Mouse (Mus musculus): ENCODE measurements around the gene Smyd3.
A peak's percentile ranks its signal among the peaks of the same experiment; 100 is the strongest.

The Smyd3 gene

GRCm38 (mm10) chr1:179229515-179229914 lies 288.3 kb downstream of the Smyd3 start:
- DNase-seq (ENCODE audit: low spot score in 2 of 2), result no peak

DNA sequence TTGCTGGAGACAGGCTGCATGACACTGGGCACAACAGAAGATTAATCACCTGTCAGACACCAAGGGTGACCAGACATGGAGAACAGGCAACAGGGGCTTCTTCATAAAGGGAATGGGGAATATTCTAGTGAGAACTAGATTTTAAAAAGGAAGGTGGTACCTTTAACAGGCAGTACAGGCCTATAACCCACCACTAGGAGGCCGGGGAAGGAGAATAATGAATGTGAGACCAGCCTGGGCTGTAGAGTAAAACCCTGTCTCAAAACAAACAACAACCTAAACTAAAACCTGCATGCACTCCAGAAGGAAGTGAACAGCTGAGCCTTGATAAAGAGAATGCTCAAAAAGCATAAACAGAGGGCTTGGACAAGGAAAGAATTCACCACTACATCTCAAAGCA lies 297.6 kb downstream of the Smyd3 start:
- no peak for DNase-seq (ENCODE audit: low spot score in 2 of 2)

DNA sequence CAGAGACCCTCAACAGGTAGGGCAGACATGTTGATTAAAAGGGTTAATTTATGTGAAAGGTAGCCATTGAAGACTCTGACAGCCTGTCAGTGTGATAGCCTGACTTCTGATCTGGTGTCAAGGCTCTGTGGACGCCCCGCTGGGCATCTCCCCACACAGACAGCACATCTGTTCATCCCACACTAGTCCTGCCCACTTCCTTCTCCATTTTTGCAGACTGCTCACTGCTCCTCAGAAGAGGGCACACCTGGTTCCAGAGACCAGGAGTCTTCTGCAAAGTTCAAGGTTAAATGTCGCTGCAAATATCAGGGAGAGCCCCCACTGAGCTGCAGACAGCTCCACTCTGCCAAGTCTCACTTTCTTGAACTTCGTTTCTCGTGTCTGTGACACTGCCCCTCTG lies 299.8 kb downstream of the Smyd3 start:
- DNase-seq (ENCODE audit: low spot score in 2 of 2), result no peak

- no peak for DNase-seq (ENCODE audit: low spot score in 2 of 2)
Observed at GRCm38 (mm10) chr1:179217036-179217435, 300.8 kb downstream of the Smyd3 start.

- no peak for DNase-seq (ENCODE audit: low spot score in 2 of 2)
Observed at GRCm38 (mm10) chr1:179213381-179213780, 304.5 kb downstream of the Smyd3 start.

- DNase-seq (ENCODE audit: low spot score in 2 of 2), result no peak
Observed at GRCm38 (mm10) chr1:179212295-179212694, 305.5 kb downstream of the Smyd3 start.

GRCm38 (mm10) chr1:179211313-179211712 lies 306.5 kb downstream of the Smyd3 start:
- DNase-seq (ENCODE audit: low spot score in 2 of 2), result no peak

DNA sequence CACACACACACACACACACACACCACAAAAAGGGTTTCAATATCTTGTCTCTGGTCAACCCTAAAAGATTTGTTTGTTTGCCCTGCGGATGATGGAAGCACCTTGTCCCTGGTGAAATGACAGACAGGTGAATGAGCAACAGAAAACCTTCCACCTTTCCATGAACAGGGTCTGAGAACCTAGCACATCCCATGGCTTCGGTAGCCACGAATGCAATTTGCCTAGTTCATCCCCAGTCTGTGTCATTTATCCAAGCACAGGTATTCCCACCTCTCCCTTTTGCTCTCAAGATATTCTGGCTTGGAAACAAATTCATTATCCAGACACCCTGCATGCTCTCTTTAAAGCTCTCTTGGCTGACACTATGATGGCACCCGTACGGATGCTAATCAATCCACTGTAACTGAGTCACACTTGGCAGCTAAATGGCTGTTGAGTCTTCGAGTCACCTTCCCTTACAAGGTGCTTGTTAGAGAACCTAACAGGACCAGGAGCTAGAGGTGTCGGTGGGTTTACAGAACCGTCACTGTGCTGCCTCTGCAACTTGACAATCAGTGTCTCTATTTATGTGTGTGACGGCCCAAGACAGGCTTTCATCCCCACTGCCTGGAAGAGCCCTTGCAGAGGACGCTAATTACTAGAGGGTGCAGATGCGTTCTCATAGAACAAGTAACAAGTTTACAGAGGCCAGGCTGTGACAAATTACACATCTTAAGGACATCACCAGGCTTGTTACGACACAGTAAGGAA lies 309.8 kb downstream of the Smyd3 start:
- DNase-seq (ENCODE audit: low spot score in 2 of 2), result no peak

- no peak for DNase-seq (ENCODE audit: low spot score in 2 of 2)
Observed at GRCm38 (mm10) chr1:179207180-179207741, 310.6 kb downstream of the Smyd3 start.

DNA sequence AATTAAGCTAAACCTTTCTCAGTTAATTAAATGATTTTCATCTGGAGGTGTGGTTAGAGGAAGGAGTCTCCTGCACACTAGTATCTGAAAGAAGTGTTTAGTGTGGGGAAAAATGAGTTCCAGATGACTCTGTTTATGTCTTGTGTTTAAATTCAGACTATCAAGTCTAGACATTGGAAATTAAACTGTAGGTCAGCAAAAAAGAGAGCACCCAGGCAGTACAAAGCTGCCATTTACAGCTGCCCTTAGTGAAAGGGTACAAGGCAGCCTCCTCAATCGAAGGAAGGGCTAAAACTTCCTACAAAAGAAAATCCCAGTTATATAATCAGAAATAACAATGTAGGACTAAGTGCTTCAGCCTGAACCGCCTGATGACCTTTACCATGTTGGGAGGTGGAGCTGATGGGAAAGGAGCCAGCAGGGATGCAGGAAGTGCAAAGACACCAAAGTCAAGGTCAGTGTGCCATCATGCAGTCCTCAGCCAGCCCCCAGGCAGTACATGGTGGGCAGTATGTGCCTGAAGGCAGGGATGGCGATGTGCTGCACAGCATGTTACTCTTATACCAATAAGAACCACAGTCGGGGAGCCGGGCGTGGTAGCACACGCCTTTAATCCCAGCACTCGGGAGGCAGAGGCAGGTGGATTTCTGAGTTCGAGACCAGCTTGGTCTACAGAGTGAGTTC lies 319.2 kb downstream of the Smyd3 start:
- DNase-seq (ENCODE audit: low spot score in 2 of 2), result no peak

- DNase-seq (ENCODE audit: low spot score in 2 of 2), result no peak
Observed at GRCm38 (mm10) chr1:179197821-179198516, 319.9 kb downstream of the Smyd3 start.

DNA sequence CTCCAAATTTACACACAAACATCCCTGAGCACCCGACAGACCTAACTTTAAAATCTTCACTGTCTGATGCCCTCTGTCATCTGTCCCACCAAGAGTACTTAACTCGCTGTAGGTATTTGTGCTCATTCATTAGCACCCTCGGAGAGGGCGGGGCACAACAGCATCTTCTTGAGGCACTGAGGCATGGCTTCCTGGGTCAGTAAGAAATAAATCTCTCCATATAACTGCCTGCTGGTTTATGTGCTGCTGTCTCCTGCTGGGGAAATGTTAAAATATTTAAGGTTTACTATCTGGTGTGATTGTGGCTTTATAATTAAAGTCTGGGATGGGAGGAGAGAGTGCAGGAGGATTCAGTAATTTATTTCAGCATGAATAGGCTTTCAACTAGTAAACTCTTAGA lies 320.7 kb downstream of the Smyd3 start:
- DNase-seq (ENCODE audit: low spot score in 2 of 2), result no peak

DNA sequence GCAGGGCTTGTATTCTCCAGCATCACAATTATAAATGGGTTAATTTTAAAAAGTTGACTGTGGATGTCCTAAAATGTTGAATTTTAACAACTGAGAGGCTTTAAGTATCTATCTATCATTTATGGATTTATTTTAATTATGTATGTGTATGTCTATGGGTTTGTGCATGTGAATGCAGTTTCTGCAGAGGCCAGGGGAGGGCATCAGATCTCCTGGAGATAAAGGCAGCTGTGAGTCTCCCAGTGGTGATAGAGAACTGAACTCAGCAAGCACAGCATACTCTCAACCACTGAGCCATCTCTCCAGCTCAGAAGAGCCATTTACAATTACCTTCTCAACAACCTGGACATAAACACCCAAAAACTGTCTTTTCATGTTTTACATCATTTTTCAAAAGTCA lies 321.4 kb downstream of the Smyd3 start:
- no peak for DNase-seq (ENCODE audit: low spot score in 2 of 2)

DNA sequence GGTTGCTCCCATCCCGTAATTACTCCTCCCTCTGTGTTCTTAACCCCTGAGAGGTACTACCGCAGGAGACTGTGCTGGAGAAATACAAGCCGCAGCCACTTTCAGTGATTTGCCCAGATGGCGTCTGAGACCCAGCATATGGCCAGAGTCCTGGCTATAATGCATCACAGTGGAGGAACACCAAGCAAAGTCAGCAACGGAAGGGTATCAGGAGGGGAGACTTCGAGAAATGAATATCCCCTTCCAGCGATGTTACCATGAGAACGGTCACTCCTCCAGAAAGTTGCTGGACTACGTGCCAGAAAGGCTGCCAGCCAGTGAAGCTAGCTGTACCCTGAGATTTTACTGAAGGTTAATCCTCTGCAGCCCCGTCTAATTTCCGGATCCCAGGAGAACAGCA lies 325.1 kb downstream of the Smyd3 start:
- DNase-seq (ENCODE audit: low spot score in 2 of 2), result no peak

DNA sequence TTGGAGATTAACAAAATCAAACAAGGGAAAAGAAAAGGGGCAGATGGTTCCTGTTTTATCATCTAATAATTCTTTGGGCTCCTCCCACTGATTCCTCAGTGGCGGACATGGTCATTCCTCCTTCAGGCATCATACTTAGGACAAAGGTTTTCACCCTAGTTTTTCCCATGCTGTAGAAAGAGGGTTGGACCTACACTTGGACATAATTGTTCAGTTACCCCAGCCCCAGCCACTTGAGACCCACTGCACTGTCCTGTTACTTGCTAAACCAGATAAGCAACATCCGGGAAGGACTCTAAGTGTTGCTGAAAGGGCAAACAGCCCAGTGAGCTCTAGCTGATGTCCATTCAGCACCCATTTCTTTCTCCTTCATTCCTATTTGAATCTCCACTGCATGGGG lies 327.0 kb downstream of the Smyd3 start:
- no peak for DNase-seq (ENCODE audit: low spot score in 2 of 2)

DNA sequence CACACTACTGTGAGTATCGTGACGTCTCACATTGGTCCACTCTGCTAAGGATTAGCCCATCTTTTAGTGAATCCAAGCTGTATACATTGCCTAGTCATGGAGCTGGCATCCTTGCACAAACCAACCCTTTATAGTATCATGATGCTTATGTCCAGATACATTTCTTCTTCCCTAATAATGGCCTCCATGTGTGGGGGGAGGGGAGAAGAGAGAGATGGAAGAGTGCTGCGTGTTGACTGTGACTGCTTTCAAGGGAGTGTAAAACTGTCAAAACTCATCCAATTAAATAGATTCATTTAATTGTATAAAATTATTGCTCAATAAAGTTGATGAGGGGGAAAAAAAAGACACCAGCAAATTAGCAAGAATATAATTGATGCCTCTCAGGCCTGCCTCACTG lies 330.7 kb downstream of the Smyd3 start:
- no peak for DNase-seq (ENCODE audit: low spot score in 2 of 2)

DNA sequence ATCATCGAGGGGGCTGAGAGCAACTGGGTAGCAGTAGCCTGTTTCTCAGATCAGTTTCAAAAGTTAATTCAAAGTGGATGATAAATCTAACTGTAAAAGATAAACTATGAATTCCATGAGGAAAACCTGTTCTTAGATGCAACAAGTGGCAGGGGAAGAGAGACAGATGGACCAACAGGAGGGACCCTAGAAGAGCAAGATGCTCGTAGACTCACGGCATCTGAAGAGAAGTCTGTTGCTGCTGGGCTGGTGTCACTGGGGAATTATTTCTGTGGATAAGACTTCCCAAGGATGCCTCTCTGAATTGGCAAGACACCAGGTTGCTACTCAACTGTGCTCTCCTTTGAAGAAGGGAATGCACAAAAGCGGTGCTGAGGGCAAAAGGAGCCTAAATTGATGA lies 333.2 kb downstream of the Smyd3 start:
- DNase-seq (ENCODE audit: low spot score in 2 of 2), result peak; percentile 11 to 27

DNA sequence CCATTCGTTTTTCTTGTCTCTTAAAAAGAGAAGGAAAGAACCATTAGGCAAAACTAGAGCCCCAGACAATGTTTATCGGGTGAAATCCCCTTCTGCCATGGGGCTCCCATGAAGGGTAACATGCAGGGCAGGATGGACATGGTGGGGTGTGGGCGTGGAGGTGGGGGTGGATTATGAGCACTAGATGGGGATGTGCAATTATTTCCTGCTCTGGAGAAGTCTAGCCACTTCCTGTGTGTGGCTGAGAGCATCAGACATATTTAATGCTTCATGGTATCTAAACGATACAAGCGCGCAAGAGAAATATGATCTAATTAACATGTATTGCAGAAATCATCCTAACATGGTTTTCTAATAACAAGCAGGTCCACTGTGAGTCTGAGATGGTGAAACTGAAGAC lies 334.3 kb downstream of the Smyd3 start:
- DNase-seq (ENCODE audit: low spot score in 2 of 2), result no peak

- no peak for DNase-seq (ENCODE audit: low spot score in 2 of 2)
Observed at GRCm38 (mm10) chr1:179180546-179180945, 337.3 kb downstream of the Smyd3 start.

DNA sequence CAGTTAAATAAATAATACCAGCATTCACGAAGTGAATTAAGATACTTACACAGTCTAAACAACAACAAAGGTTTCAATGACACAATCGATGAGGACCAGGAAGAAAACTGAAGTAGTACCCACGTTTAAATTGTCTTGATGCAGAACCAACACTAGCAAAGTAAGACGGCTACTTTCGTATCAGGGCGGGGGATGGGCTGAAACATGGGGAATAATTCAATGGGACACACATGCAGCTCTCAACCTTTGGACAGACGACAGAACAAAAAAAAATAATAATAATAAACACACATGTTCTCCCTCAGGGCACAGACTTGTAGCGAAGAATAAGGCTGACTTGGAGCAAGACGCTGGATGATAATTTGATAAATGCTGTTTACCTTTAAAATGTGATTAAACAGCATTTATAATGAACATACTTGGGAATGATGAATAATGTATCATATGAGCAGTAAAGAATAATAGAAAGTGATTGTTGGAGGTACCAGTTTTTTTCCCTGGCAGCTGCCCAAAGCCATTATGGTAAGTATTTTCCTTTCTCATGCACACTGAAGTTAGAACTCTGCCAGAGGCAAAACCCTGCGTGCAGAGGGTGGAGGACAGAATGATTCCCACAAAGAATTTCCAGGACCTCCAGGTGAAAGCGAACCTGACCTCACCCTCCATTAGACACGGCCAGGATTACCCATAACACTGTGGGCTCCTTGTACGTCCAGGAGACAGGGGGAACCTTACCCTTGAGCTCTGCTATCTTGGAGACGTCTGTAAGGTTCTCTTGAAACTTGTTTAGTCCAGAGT lies 340.8 kb downstream of the Smyd3 start:
- DNase-seq (ENCODE audit: low spot score in 2 of 2), result no peak

DNA sequence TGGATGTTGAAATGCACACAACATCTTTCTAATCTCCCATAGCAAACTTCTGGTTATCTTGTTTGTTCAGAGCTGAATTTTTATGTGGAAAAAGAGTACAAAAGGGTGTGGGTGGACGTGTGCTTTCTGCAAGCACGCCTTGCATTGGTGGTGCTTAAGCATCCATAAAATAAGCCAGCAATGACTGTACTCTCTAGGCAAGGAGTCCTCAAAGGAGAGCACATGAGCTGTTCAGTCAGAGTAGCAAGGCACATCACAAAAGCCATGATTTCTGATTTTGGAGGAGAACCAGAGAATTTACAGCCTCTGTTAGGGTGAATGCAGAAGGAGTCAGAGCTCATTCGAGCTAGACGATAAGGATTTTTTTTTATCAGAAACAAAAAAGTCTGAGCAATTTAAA lies 343.6 kb downstream of the Smyd3 start:
- DNase-seq (ENCODE audit: low spot score in 2 of 2), result no peak

DNA sequence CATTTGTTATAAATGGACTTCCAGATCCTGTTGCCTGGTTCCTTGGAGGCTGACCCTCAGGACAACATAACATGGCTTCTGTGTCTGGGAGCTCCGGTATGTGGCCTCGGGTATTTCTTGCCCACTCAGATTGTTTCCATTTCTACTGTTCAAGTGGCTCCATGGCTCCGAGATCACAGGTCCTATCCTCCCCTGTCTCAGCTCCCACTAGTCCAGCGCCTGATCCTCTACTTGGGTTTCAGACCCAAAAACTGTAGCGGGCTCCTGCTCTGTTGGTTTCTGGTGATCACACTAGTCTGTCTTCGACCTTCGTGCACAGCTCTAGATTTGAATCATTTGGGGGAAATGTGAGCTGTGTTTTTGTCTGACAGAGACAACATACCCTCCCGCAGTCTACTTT lies 347.3 kb downstream of the Smyd3 start:
- DNase-seq (ENCODE audit: low spot score in 2 of 2), result no peak
